Mouse (Mus musculus): ENCODE data around the gene Vps13a.
"Not testable (repeated sequence)": the region's sequence is repeated elsewhere in the genome, so short reads cannot be mapped to it uniquely, and the experiment has no call there.

Vps13a gene
- long read RNA-seq, experiment 1, partial matches to known transcripts: 1 of 2 reads
- long read RNA-seq, experiment 1, other reads (novel, unspliced or antisense): 1 of 2 reads
- long read RNA-seq, experiment 2, partial matches to known transcripts: 7 of 8 reads
- long read RNA-seq, experiment 2, other reads (novel, unspliced or antisense): 1 of 8 reads

- intact Hi-C loops (cut with DNase I): no loop called here
Measured at GRCm38 (mm10) chr19:16780790-16781384, at the start of gene Vps13a. Vps13a (minus strand) TSS chr19:16780933.

GRCm38 (mm10) chr19:16827657-16828056, 46.9 kb upstream of the Vps13a start:
- intact Hi-C loops (cut with DNase I): no loop called here

- intact Hi-C loops (cut with DNase I): no loop called here
Measured at GRCm38 (mm10) chr19:16825228-16825627, 44.5 kb upstream of the Vps13a start.

GRCm38 (mm10) chr19:16814848-16815247, 34.1 kb upstream of the Vps13a start:
- intact Hi-C loops (cut with DNase I): no loop called here

GRCm38 (mm10) chr19:16813306-16813705, 32.6 kb upstream of the Vps13a start:
- intact Hi-C loops (cut with DNase I): no loop called here

- intact Hi-C loops (cut with DNase I): no loop called here
Measured at GRCm38 (mm10) chr19:16812072-16812608, 31.4 kb upstream of the Vps13a start.

- intact Hi-C loops (cut with DNase I): no loop called here
Measured at GRCm38 (mm10) chr19:16805102-16805501, 24.4 kb upstream of the Vps13a start.

GRCm38 (mm10) chr19:16804578-16804977, 23.8 kb upstream of the Vps13a start:
- intact Hi-C loops (cut with DNase I): loop anchor here (5.0 kb wide), 1 partner anchor 183 kb away; no protein-coding TSS in a partner anchor

GRCm38 (mm10) chr19:16802707-16803106, 22.0 kb upstream of the Vps13a start:
- intact Hi-C loops (cut with DNase I): loop anchor here (5.0 kb wide), 1 partner anchor 185 kb away; no protein-coding TSS in a partner anchor

GRCm38 (mm10) chr19:16802123-16802522, 21.4 kb upstream of the Vps13a start:
- intact Hi-C loops (cut with DNase I): loop anchor here (5.0 kb wide), 1 partner anchor 185 kb away; no protein-coding TSS in a partner anchor

GRCm38 (mm10) chr19:16797923-16798322, 17.2 kb upstream of the Vps13a start:
- intact Hi-C loops (cut with DNase I): no loop called here

GRCm38 (mm10) chr19:16794486-16794885, 13.8 kb upstream of the Vps13a start:
- intact Hi-C loops (cut with DNase I): not testable (repeated sequence)

GRCm38 (mm10) chr19:16789930-16790329, 9.2 kb upstream of the Vps13a start:
- intact Hi-C loops (cut with DNase I): no loop called here

GRCm38 (mm10) chr19:16784879-16785278, 4.1 kb upstream of the Vps13a start:
- intact Hi-C loops (cut with DNase I): no loop called here

- intact Hi-C loops (cut with DNase I): no loop called here
Measured at GRCm38 (mm10) chr19:16781406-16782019, 780 bp upstream of the Vps13a start.

GRCm38 (mm10) chr19:16780251-16780783, 416 bp downstream of the Vps13a start:
- intact Hi-C loops (cut with DNase I): no loop called here

GRCm38 (mm10) chr19:16779786-16780185, 947 bp downstream of the Vps13a start:
- intact Hi-C loops (cut with DNase I): no loop called here

GRCm38 (mm10) chr19:16779281-16779680, 1.5 kb downstream of the Vps13a start:
- intact Hi-C loops (cut with DNase I): no loop called here

- intact Hi-C loops (cut with DNase I): no loop called here
Measured at GRCm38 (mm10) chr19:16778578-16778977, 2.2 kb downstream of the Vps13a start.

GRCm38 (mm10) chr19:16777901-16778300, 2.8 kb downstream of the Vps13a start:
- intact Hi-C loops (cut with DNase I): no loop called here

- intact Hi-C loops (cut with DNase I): not testable (repeated sequence)
Measured at GRCm38 (mm10) chr19:16777391-16777790, 3.3 kb downstream of the Vps13a start.

Measured in adrenal gland (tissue).